Mouse (Mus musculus) cerebellum, adult 2 months (tissue): ENCODE data around the gene Chp2. TPM values are rescaled to one million over a fixed set of nuclear protein-coding genes. Genes with fewer than 3 reads are reported as not detected.

Experiments used
- DNase-seq, 2 experiments: peaks; one replicate each; pipeline ENCODE4 v3.0.0; 2021
- H3K27ac ChIP-seq: fragments of 200-500 bp; 2 replicates; pipeline ENCODE4 v1.5.1; 2012; ENCODE audit warnings: low read length, control low read depth, inconsistent platforms; ENCODE audit not compliant: insufficient read depth
- H3K27me3 ChIP-seq: fragments of 200-500 bp; 2 replicates; pipeline ENCODE4 v1.6.1; 2012; ENCODE audit warnings: inconsistent platforms, mild to moderate bottlenecking, low read length, moderate library complexity; ENCODE audit not compliant: control insufficient read depth, insufficient read depth
- H3K4me1 ChIP-seq: fragments of 200-500 bp; 2 replicates; pipeline ENCODE4 v1.6.1; 2011; ENCODE audit warnings: low read length; ENCODE audit not compliant: control insufficient read depth, insufficient read depth
- H3K4me3 ChIP-seq: fragments of 200-500 bp; replicated peaks from 2 replicates; pipeline ENCODE3; 2011; ENCODE audit warnings: mild to moderate bottlenecking, low read depth, low read length, control low read depth; ENCODE audit not compliant: insufficient read depth
- CTCF ChIP-seq: fragments of 200-500 bp; IDR thresholded peaks from 2 replicates; pipeline ENCODE4 v1.5.1; 2011; ENCODE audit warnings: low read depth, mild to moderate bottlenecking, control low read depth, low read length, moderate library complexity, borderline replicate concordance; ENCODE audit not compliant: insufficient read depth
- POLR2A ChIP-seq: fragments of 200-500 bp; IDR thresholded peaks from 2 replicates; pipeline ENCODE4 v1.6.1; 2011; ENCODE audit warnings: low read length, control low read depth, borderline replicate concordance; ENCODE audit not compliant: insufficient read depth
- WGBS: fragments of 180-500 bp; shearing (Covaris S2); methylation state at CpG from one replicate; pipeline ENCODE4 v1.1.7; 2018; 5-methylcytosine and 5-hydroxymethylcytosine counted together
- polyA plus RNA-seq: library from polyadenylated mRNA; depleted of rRNA; stranded (reverse); fragments of >200 nt; gene quantifications from 2 replicates; pipeline ENCODE4 v1.2.3, GENCODE M21; 2012

Chp2 gene
- polyA plus RNA-seq, 1 experiment = 0.29 TPM

GRCm38 (mm10) chr7:122196771-122197170 is 22.5 kb upstream of the Chp2 start:
- 86% methylated on average over 9 of the region's 9 CpGs for WGBS
- TF ChIP-seq CTCF = no peak
- TF ChIP-seq POLR2A = no peak
- no peak overlapping the region for H3K27ac ChIP-seq
- DNase-seq = no peak
- H3K27me3 ChIP-seq = no peaks in the 10 kb centered on the region
- H3K4me1 ChIP-seq = no peaks in the 10 kb centered on the region
- H3K4me3 ChIP-seq = no peak overlapping the region

- peak; percentile 11 to 20 for DNase-seq
- H3K27ac ChIP-seq = no peak overlapping the region
- H3K4me3 ChIP-seq = no peak overlapping the region
- no peaks in the 10 kb centered on the region for H3K4me1 ChIP-seq
- H3K27me3 ChIP-seq = no peaks in the 10 kb centered on the region
- TF ChIP-seq POLR2A (no peak), CTCF (peak; percentile 51; the same call in 1 of the 2 replicates)
- 31% methylated on average over 4 of the region's 4 CpGs for WGBS
Observed at GRCm38 (mm10) chr7:122197306-122197705, 22.0 kb upstream of the Chp2 start.

DNA sequence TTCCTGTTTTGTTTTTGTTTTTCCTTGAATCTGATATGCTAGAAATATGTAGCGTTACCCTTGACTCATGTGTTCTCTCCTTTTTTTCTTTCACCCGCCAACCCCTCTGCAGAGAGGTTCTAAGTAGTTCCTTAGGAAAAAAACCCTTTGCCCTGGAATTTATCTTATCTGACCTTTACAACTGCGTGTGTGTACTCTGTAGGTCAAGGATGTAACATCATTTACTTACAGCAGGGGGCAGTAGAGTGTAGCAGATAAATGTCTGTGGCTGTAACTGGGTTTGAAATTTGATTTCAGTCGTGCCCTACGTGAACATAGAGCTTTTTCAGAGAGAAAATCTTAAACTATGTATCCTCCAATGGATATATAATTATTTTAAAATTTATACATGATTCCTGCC is 20.0 kb upstream of the Chp2 start:
- 32% methylated on average over 5 of the region's 5 CpGs for WGBS
- Histone ChIP-seq H3K27me3 (no peaks in the 10 kb centered on the region), H3K27ac (no peak overlapping the region), H3K4me1 (no peaks in the 10 kb centered on the region), H3K4me3 (no peak overlapping the region)
- no peak for TF ChIP-seq POLR2A
- TF ChIP-seq CTCF = peak; percentile 36; the same call in 1 of the 2 replicates
- DNase-seq = peak in 1 of 2 experiments; percentile 26

- no peak overlapping the region for H3K27ac ChIP-seq
- H3K27me3 ChIP-seq = no peaks in the 10 kb centered on the region
- no peaks in the 10 kb centered on the region for H3K4me1 ChIP-seq
- no peak for TF ChIP-seq CTCF
- TF ChIP-seq POLR2A = no peak
- H3K4me3 ChIP-seq = no peak overlapping the region
- DNase-seq = no peak
- WGBS = 52% methylated on average over 2 of the region's 2 CpGs
Observed at GRCm38 (mm10) chr7:122203936-122204335, 15.4 kb upstream of the Chp2 start.

- no peak for DNase-seq
- no peak overlapping the region for H3K4me3 ChIP-seq
- no peaks in the 10 kb centered on the region for H3K27me3 ChIP-seq
- 83% methylated on average over 2 of the region's 2 CpGs for WGBS
- H3K27ac ChIP-seq = no peak overlapping the region
- TF ChIP-seq POLR2A = no peak
- TF ChIP-seq CTCF = no peak
- H3K4me1 ChIP-seq = no peaks in the 10 kb centered on the region
Observed at GRCm38 (mm10) chr7:122206121-122206520, 13.2 kb upstream of the Chp2 start.

- DNase-seq = no peak
- WGBS = 53% methylated on average over 7 of the region's 7 CpGs
- Histone ChIP-seq H3K27me3 (no peaks in the 10 kb centered on the region; the same call in 1 of the 2 replicates), H3K4me3 (no peak overlapping the region), H3K27ac (no peak overlapping the region), H3K4me1 (no peaks in the 10 kb centered on the region)
- TF ChIP-seq CTCF (no peak), POLR2A (no peak)
Observed at GRCm38 (mm10) chr7:122208276-122209021, 10.8 kb upstream of the Chp2 start.

DNA sequence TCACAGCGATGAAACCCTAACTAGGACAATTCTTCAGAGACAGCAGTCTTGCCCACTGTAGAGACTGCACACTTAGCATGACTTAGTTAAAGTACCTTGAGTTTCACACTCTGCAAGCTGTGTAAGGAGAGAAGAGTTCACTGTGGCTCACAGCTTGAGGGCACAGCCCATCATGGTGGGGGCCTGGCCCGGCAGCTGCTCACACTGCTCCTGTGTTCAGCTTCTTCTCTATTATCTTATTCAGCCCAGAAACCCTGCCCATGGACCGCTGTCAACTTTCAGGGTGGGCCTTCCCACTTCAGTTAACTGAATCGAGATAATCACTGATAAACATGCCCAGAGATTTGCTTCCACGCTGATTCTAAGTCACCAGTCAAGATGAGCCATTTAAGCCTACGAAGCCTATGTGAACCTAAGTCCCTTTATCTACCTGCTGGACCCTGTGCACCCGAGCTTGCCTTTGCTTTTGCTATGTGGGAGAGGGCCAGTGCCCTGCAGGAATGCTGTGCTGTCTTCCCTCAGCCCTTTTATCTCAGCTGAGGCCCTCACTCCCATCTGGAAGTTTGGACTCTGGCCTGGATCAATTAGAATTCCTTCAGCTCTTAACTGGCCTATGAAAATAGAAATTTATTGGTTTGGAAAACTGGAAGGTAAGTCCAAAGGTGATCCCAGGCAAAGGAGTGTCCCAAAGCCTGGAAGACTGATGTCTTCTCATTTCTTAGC is 6.9 kb downstream of the Chp2 start:
- no peak for DNase-seq
- Histone ChIP-seq H3K4me3 (no peak overlapping the region), H3K27me3 (no peaks in the 10 kb centered on the region), H3K4me1 (no peaks in the 10 kb centered on the region), H3K27ac (no peak overlapping the region)
- whole genome bisulfite sequencing = 65% methylated on average over 7 of the region's 7 CpGs
- TF ChIP-seq POLR2A (no peak), CTCF (no peak)

DNA sequence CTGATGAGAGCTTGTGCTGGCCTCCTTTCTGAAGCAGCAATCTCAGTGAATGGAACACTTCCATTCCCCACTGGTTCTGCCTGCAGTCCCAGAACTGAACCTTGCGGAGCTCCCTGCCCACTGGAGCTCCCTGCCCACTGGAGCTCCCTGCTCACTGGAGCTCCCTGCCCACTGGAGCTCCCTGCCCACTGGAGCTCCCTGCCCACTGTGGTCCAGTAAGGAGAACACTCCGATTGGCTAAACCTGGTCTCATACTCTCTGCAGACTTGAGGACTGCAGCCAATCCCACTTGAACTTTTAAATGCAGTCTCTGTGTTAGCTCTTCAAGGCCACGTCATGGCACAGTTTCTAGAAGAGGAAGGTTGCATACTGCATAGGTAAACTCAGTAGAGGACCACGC is 7.4 kb downstream of the Chp2 start:
- TF ChIP-seq POLR2A = no peak
- no peaks in the 10 kb centered on the region for H3K27me3 ChIP-seq
- WGBS = 84% methylated on average over 4 of the region's 4 CpGs
- H3K27ac ChIP-seq = no peak overlapping the region
- no peak for DNase-seq
- H3K4me1 ChIP-seq = no peaks in the 10 kb centered on the region
- no peak overlapping the region for H3K4me3 ChIP-seq
